Mouse (Mus musculus) erythroblast, embryonic 14.5 days (primary cell): Measurements from ENCODE around the gene Tmem212. TPM values are rescaled to one million over a fixed set of nuclear protein-coding genes. Genes with fewer than 3 reads are reported as not detected.

Source experiments
- H3K27me3 ChIP-seq: 2 replicates; pipeline ENCODE4 v1.6.1; 2012; ENCODE audit warnings: inconsistent platforms; ENCODE audit not compliant: control insufficient read depth
- H3K36me3 ChIP-seq: 2 replicates; pipeline ENCODE4 v1.6.1; 2012; ENCODE audit warnings: mild to moderate bottlenecking, inconsistent platforms; ENCODE audit not compliant: control insufficient read depth
- H3K4me1 ChIP-seq: 2 replicates; pipeline ENCODE4 v1.6.1; 2012; ENCODE audit warnings: inconsistent platforms; ENCODE audit not compliant: control insufficient read depth
- H3K4me3 ChIP-seq: replicated peaks from 2 replicates; pipeline ENCODE3; 2012; ENCODE audit warnings: moderate library complexity, mild to moderate bottlenecking, inconsistent platforms
- H3K9me3 ChIP-seq: 2 replicates; pipeline ENCODE4 v1.6.1; 2012; ENCODE audit warnings: low read length, inconsistent platforms, mixed read lengths; ENCODE audit not compliant: control insufficient read depth
- GATA1 ChIP-seq: IDR thresholded peaks from 2 replicates; pipeline ENCODE4 v1.6.1; 2012; ENCODE audit warnings: low read length, inconsistent platforms, mixed read lengths
- TAL1 ChIP-seq: IDR thresholded peaks from 3 replicates; pipeline ENCODE4 v1.6.1; 2012; ENCODE audit warnings: low read length, inconsistent platforms, mixed read lengths
- polyA plus RNA-seq: library from polyadenylated mRNA; stranded (reverse); fragments of >175 nt; gene quantifications from 2 replicates; pipeline ENCODE4 v1.2.3, GENCODE M21; 2012

The Tmem212 gene
- polyA plus RNA-seq, 1 experiment = not detected

GRCm38 (mm10) chr3:27828755-27829154, 67.4 kb downstream of the Tmem212 start:
- no peaks in the 10 kb centered on the region for H3K27me3 ChIP-seq
- peaks cover 5% of the 10 kb centered on the region for H3K9me3 ChIP-seq
- no peak for TF ChIP-seq TAL1
- TF ChIP-seq GATA1 = no peak
- no peaks in the 10 kb centered on the region for H3K36me3 ChIP-seq
- H3K4me3 ChIP-seq = no peak overlapping the region
- no peaks in the 10 kb centered on the region for H3K4me1 ChIP-seq

- H3K27me3 ChIP-seq = no peaks in the 10 kb centered on the region
- no peaks in the 10 kb centered on the region for H3K36me3 ChIP-seq
- H3K9me3 ChIP-seq = peaks cover 5% of the 10 kb centered on the region
- TF ChIP-seq GATA1 (no peak), TAL1 (no peak)
- H3K4me1 ChIP-seq = no peaks in the 10 kb centered on the region
- H3K4me3 ChIP-seq = no peak overlapping the region
Measured at GRCm38 (mm10) chr3:27827236-27827635, 68.9 kb downstream of the Tmem212 start.

GRCm38 (mm10) chr3:27825985-27826384, 70.2 kb downstream of the Tmem212 start:
- no peak overlapping the region for H3K4me3 ChIP-seq
- H3K4me1 ChIP-seq = no peaks in the 10 kb centered on the region
- no peaks in the 10 kb centered on the region for H3K9me3 ChIP-seq
- H3K27me3 ChIP-seq = no peaks in the 10 kb centered on the region
- H3K36me3 ChIP-seq = no peaks in the 10 kb centered on the region
- TF ChIP-seq TAL1 (no peak), GATA1 (no peak)

Other genes starting within 250 kb of the Tmem212 start
- 0.01 and 0.04 TPM in 2 replicates for gene Fndc3b, start 185.1 kb downstream of the Tmem212 start, polyA plus RNA-seq
- gene Pld1, start 42.3 kb upstream of the Tmem212 start, polyA plus RNA-seq = not detected in 2 replicates